Mouse (Mus musculus) adipocyte (in vitro differentiated cells): ENCODE data around the gene Gss.
"Not testable (repeated sequence)": the region's sequence is repeated elsewhere in the genome, so short reads cannot be mapped to it uniquely, and the experiment has no call there.

Source experiments
- DNase-seq: peaks from one replicate; pipeline ENCODE4 v3.0.0-alpha.2; 2016; ENCODE audit warnings: low spot score

Gss gene

GRCm38 (mm10) chr2:155573996-155574395, 18.6 kb downstream of the Gss start:
- no peak for DNase-seq

GRCm38 (mm10) chr2:155573001-155573400, 19.6 kb downstream of the Gss start:
- no peak for DNase-seq

- DNase-seq: no peak
These were observed 23.3 kb downstream of the Gss start for GRCm38 (mm10) chr2:155569223-155569807.

GRCm38 (mm10) chr2:155567751-155568150, 24.9 kb downstream of the Gss start:
- no peak for DNase-seq

GRCm38 (mm10) chr2:155562934-155563333, 29.7 kb downstream of the Gss start:
- no peak for DNase-seq

- no peak for DNase-seq
These were observed 30.4 kb downstream of the Gss start for GRCm38 (mm10) chr2:155562209-155562608.

GRCm38 (mm10) chr2:155554426-155554985, 38.1 kb downstream of the Gss start:
- DNase-seq: no peak

GRCm38 (mm10) chr2:155552949-155553354, 39.7 kb downstream of the Gss start:
- no peak for DNase-seq

GRCm38 (mm10) chr2:155552336-155552735, 40.3 kb downstream of the Gss start:
- no peak for DNase-seq

GRCm38 (mm10) chr2:155546955-155547354, 45.7 kb downstream of the Gss start:
- DNase-seq: no peak

GRCm38 (mm10) chr2:155540822-155541458, 51.7 kb downstream of the Gss start:
- peak; percentile 83 for DNase-seq

- DNase-seq: no peak
These were observed 52.9 kb downstream of the Gss start for GRCm38 (mm10) chr2:155539696-155540095.

GRCm38 (mm10) chr2:155538463-155539057, 54.0 kb downstream of the Gss start:
- DNase-seq: not testable (repeated sequence)

GRCm38 (mm10) chr2:155537761-155538462, 54.7 kb downstream of the Gss start:
- DNase-seq: peak; percentile 41

- no peak for DNase-seq
These were observed 56.3 kb downstream of the Gss start for GRCm38 (mm10) chr2:155536292-155536691.

GRCm38 (mm10) chr2:155527367-155527766, 65.2 kb downstream of the Gss start:
- DNase-seq: no peak

- DNase-seq: no peak
These were observed 68.2 kb downstream of the Gss start for GRCm38 (mm10) chr2:155524378-155524777.

GRCm38 (mm10) chr2:155523706-155524105, 68.9 kb downstream of the Gss start:
- no peak for DNase-seq

- no peak for DNase-seq
These were observed 73.9 kb downstream of the Gss start for GRCm38 (mm10) chr2:155518531-155519270.

- peak; percentile 100 for DNase-seq
These were observed 74.9 kb downstream of the Gss start, which contains the start of the genes Acss2 and Ggt7 for GRCm38 (mm10) chr2:155517455-155518423. Gene Acss2, plus strand, starts transcription at chr2:155517948. Gene Ggt7, minus strand, starts transcription at chr2:155518237.
